Mouse (Mus musculus): ENCODE data around the gene Krtap5-3. TPM values are rescaled to one million over a fixed set of nuclear protein-coding genes. Genes with fewer than 3 reads are reported as not detected.

Gene Krtap5-3
- polyA plus RNA-seq (2014; fragmentation: Illumina TruSeq; extraction: RNeasy Lipid Tissue Mini Kit (QIAGEN cat#74804); ENCODE audit: low read depth, low replicate concordance): not detected

DNA sequence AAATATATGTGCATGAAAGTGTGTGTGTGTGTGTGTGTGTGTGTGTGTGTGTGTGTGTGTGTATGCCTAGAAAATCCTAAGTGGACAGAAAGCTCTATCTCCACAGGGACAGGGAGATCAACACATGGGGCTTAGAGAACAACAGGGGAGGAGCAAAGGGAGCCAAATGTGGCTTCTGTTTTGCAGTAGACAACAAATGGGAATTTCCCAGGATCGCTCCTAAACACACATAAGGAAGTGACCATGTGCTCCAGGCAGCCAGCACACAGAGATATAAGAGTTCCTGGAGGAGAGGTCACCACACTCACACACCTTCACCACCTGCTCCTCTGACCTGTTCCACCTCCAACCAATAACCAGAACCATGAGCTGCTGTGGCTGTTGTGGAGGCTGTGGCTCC is at the start of gene Krtap5-3:
Gene Krtap5-3, plus strand, starts transcription at position 301 of the 400 bp plus-strand sequence.

DNA sequence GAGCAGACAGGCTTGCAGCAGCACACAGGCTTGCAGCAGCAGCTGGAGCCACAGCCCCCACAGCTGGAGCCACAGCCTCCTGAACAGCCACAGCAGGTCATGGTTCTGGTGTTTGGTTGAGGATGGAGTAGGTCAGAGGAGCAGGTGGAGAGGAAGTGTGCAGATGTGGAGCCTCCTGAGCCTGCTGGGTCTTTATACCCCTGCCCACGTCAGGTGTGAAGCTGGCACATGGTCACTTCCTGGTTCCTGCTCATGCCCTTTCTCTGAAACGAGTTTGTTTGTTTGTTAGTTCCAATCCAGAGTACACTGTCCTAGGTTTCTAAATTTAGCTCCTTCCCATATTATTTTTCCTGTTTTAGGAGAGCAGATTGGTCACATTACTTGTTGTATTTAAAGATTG is 44.2 kb upstream of the Krtap5-3 start, which contains the start of gene Gm29735:
Gene Gm29735, minus strand, starts transcription at position 101 of the 400 bp plus-strand sequence.

DNA sequence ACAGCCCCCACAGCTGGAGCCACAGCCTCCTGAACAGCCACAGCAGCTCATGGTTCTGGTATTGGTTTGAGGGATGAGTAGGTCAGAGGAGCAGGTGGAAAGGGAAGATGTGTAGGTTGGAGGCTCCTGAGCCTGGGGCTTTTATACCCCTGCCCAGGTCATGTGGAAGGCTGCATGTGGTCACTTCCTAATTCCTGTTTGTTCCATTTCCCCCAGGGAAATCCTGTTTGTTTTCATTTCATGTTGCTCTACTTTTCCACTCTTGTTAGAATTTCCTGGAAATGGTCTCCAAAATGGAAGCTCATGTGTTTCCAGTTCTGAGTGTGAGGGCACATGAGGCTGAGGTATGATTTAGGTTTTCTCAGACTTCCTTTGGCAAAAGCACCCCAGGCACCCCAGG is 35.5 kb upstream of the Krtap5-3 start, which contains the start of gene Gm4553:
Gene Gm4553, minus strand, starts transcription at position 101 of the 400 bp plus-strand sequence.

DNA sequence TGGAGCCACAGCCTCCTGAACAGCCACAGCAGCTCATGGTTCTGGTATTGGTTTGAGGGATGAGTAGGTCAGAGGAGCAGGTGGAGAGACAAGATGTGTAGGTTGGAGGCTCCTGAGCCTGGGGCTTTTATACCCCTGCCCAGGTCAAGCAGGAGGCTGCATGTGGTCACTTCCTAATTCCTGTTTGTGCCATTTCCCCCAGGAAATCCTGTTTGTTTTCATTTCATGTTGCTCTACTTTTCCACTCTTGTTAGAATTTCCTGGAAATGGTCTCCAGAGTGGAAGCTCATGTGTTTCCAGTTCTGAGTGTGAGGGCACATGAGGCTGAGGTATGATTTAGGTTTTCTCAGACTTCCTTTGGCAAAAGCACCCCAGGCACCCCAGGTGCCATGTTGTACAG is 25.3 kb upstream of the Krtap5-3 start, which contains the start of gene Krtap5-2:
Gene Krtap5-2, minus strand, starts transcription at position 101 of the 400 bp plus-strand sequence.

DNA sequence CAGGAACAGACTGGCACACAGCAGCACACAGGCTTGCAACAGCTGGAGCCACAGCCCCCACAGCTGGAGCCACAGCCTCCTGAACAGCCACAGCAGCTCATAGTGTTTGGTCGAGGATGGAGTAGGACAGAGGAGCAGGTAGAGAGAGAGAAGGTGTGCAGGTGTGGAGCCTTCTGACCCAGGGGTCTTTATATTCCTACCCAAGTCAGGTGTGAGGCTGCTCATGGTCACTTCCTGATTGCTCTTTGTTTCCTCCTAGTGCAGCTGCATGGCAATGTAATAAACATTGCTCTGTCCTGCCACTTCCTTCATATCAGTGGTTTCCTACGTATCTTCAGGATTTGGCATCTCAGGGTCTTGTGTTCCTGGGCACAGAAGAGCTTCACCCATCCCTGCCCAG is 10.9 kb upstream of the Krtap5-3 start, which contains the start of gene Gm10153:
Gene Gm10153, minus strand, starts transcription at position 101 of the 400 bp plus-strand sequence.

DNA sequence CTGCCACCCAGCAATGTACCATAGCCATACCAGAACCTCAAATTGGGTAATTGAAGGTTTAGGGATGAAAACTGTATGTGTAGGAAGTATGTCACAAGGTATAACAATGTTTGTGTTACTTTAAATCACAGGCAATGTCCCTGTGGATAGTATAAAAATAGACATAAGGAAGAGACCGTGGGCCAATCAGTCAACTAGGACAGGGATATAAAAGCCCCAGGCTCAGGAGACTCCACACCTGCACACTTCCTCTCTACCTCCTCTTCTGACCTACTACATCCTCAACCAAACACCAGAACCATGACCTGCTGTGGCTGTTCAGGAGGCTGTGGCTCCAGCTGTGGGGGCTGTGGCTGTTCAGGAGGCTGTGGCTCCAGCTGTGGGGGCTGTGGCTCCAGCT is 10.4 kb downstream of the Krtap5-3 start, which contains the start of gene Gm7579:
Gene Gm7579, plus strand, starts transcription at position 301 of the 400 bp plus-strand sequence.

DNA sequence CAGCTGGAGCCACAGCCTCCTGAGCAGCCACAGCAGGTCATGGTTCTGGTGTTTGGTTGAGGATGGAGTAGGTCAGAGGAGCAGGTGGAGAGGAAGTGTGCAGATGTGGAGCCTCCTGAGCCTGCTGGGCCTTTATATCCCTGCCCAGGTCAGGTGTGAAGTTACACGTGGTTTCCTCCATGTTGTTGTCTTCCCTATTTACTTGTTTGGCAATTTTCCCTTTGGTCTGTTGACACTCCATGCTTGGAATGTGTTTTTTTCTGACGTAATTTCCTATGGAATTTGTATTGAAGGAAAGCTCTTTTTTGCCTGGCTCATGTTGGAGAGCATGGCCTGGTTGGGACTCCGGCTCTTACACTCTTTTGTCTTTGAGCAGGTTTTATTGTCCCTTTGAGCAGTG is 28.7 kb downstream of the Krtap5-3 start, which contains the start of gene Krtap5-5:
Gene Krtap5-5, minus strand, starts transcription at position 101 of the 400 bp plus-strand sequence.

DNA sequence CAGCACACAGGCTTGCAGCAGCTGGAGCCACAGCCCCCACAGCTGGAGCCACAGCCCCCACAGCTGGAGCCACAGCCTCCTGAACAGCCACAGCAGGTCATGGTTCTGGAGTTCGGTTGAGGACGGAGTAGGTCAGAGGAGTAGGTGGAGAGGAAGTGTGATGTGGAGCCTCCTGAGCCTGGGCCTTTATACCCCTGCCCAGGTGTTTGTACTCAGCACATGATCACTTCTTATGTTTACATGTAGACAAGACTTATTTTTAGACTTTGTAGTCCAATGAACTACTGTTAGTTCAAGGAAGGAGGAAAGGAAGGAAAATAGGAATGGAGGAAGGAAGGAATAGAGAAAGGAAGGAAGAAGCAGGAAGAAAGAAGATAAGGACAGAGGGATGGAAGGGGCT is 39.8 kb downstream of the Krtap5-3 start, which contains the start of gene Gm40460:
Gene Gm40460, minus strand, starts transcription at position 101 of the 400 bp plus-strand sequence.

Other genes starting within 250 kb of the Krtap5-3 start
- gene Mob2, start 140.3 kb upstream of the Krtap5-3 start, polyA plus RNA-seq (2014; fragmentation: Illumina TruSeq; extraction: RNeasy Lipid Tissue Mini Kit (QIAGEN cat#74804); ENCODE audit: low read depth, low replicate concordance): 13.5 TPM
- 2.4 TPM for gene Dusp8, start 105.5 kb upstream of the Krtap5-3 start, polyA plus RNA-seq (2014; fragmentation: Illumina TruSeq; extraction: RNeasy Lipid Tissue Mini Kit (QIAGEN cat#74804); ENCODE audit: low read depth, low replicate concordance)
- gene Gm45618, start 80.6 kb upstream of the Krtap5-3 start, polyA plus RNA-seq (2014; fragmentation: Illumina TruSeq; extraction: RNeasy Lipid Tissue Mini Kit (QIAGEN cat#74804); ENCODE audit: low read depth, low replicate concordance): not detected
- not detected for gene Gm39115, start 65.3 kb upstream of the Krtap5-3 start, polyA plus RNA-seq (2014; fragmentation: Illumina TruSeq; extraction: RNeasy Lipid Tissue Mini Kit (QIAGEN cat#74804); ENCODE audit: low read depth, low replicate concordance)
- not detected for gene Gm45337, start 56.8 kb upstream of the Krtap5-3 start, polyA plus RNA-seq (2014; fragmentation: Illumina TruSeq; extraction: RNeasy Lipid Tissue Mini Kit (QIAGEN cat#74804); ENCODE audit: low read depth, low replicate concordance)
- gene Gm29735, start 44.3 kb upstream of the Krtap5-3 start, polyA plus RNA-seq (2014; fragmentation: Illumina TruSeq; extraction: RNeasy Lipid Tissue Mini Kit (QIAGEN cat#74804); ENCODE audit: low read depth, low replicate concordance): not detected
- gene Gm4553, start 35.6 kb upstream of the Krtap5-3 start, polyA plus RNA-seq (2014; fragmentation: Illumina TruSeq; extraction: RNeasy Lipid Tissue Mini Kit (QIAGEN cat#74804); ENCODE audit: low read depth, low replicate concordance): not detected
- not detected for gene Krtap5-2, start 25.4 kb upstream of the Krtap5-3 start, polyA plus RNA-seq (2014; fragmentation: Illumina TruSeq; extraction: RNeasy Lipid Tissue Mini Kit (QIAGEN cat#74804); ENCODE audit: low read depth, low replicate concordance)
- not detected for gene Gm10153, start 11.0 kb upstream of the Krtap5-3 start, polyA plus RNA-seq (2014; fragmentation: Illumina TruSeq; extraction: RNeasy Lipid Tissue Mini Kit (QIAGEN cat#74804); ENCODE audit: low read depth, low replicate concordance)
- gene Gm7579, start 10.5 kb downstream of the Krtap5-3 start, polyA plus RNA-seq (2014; fragmentation: Illumina TruSeq; extraction: RNeasy Lipid Tissue Mini Kit (QIAGEN cat#74804); ENCODE audit: low read depth, low replicate concordance): not detected
- not detected for gene Krtap5-5, start 28.6 kb downstream of the Krtap5-3 start, polyA plus RNA-seq (2014; fragmentation: Illumina TruSeq; extraction: RNeasy Lipid Tissue Mini Kit (QIAGEN cat#74804); ENCODE audit: low read depth, low replicate concordance)
- gene Gm40460, start 39.7 kb downstream of the Krtap5-3 start, polyA plus RNA-seq (2014; fragmentation: Illumina TruSeq; extraction: RNeasy Lipid Tissue Mini Kit (QIAGEN cat#74804); ENCODE audit: low read depth, low replicate concordance): not detected
- gene Gm2431, start 57.0 kb downstream of the Krtap5-3 start, polyA plus RNA-seq (2014; fragmentation: Illumina TruSeq; extraction: RNeasy Lipid Tissue Mini Kit (QIAGEN cat#74804); ENCODE audit: low read depth, low replicate concordance): not detected
- gene Gm4559, start 73.0 kb downstream of the Krtap5-3 start, polyA plus RNA-seq (2014; fragmentation: Illumina TruSeq; extraction: RNeasy Lipid Tissue Mini Kit (QIAGEN cat#74804); ENCODE audit: low read depth, low replicate concordance): not detected
- gene Krtap5-1, start 95.8 kb downstream of the Krtap5-3 start, polyA plus RNA-seq (2014; fragmentation: Illumina TruSeq; extraction: RNeasy Lipid Tissue Mini Kit (QIAGEN cat#74804); ENCODE audit: low read depth, low replicate concordance): not detected
- not detected for gene Krtap5-4, start 102.2 kb downstream of the Krtap5-3 start, polyA plus RNA-seq (2014; fragmentation: Illumina TruSeq; extraction: RNeasy Lipid Tissue Mini Kit (QIAGEN cat#74804); ENCODE audit: low read depth, low replicate concordance)
- not detected for gene Ifitm10, start 172.4 kb downstream of the Krtap5-3 start, polyA plus RNA-seq (2014; fragmentation: Illumina TruSeq; extraction: RNeasy Lipid Tissue Mini Kit (QIAGEN cat#74804); ENCODE audit: low read depth, low replicate concordance)
- 31.1 TPM for gene Gm49369, start 181.3 kb downstream of the Krtap5-3 start, polyA plus RNA-seq (2014; fragmentation: Illumina TruSeq; extraction: RNeasy Lipid Tissue Mini Kit (QIAGEN cat#74804); ENCODE audit: low read depth, low replicate concordance)
- gene Ctsd, start 186.7 kb downstream of the Krtap5-3 start, polyA plus RNA-seq (2014; fragmentation: Illumina TruSeq; extraction: RNeasy Lipid Tissue Mini Kit (QIAGEN cat#74804); ENCODE audit: low read depth, low replicate concordance): 97.6 TPM
- gene Syt8, start 233.5 kb downstream of the Krtap5-3 start, polyA plus RNA-seq (2014; fragmentation: Illumina TruSeq; extraction: RNeasy Lipid Tissue Mini Kit (QIAGEN cat#74804); ENCODE audit: low read depth, low replicate concordance): not detected
- gene Tnni2, start 240.4 kb downstream of the Krtap5-3 start, polyA plus RNA-seq (2014; fragmentation: Illumina TruSeq; extraction: RNeasy Lipid Tissue Mini Kit (QIAGEN cat#74804); ENCODE audit: low read depth, low replicate concordance): 4.4 TPM